Mouse (Mus musculus): ENCODE measurements around the gene Mest.

The Mest gene

GRCm38 (mm10) chr6:30709115-30709514 lies 14.2 kb upstream of the Mest start:
- DNase-seq (ENCODE audit: low spot score) = no peak

- DNase-seq (ENCODE audit: low spot score) = no peak
Measured at GRCm38 (mm10) chr6:30710371-30711364, 12.7 kb upstream of the Mest start.

GRCm38 (mm10) chr6:30711365-30711763 lies 12.0 kb upstream of the Mest start:
- no peak for DNase-seq (ENCODE audit: low spot score)

GRCm38 (mm10) chr6:30712484-30712883 lies 10.9 kb upstream of the Mest start:
- DNase-seq (ENCODE audit: low spot score) = no peak

GRCm38 (mm10) chr6:30713455-30713854 lies 9.9 kb upstream of the Mest start:
- DNase-seq (ENCODE audit: low spot score) = no peak

GRCm38 (mm10) chr6:30713896-30714295 lies 9.5 kb upstream of the Mest start:
- no peak for DNase-seq (ENCODE audit: low spot score)

GRCm38 (mm10) chr6:30714891-30715471 lies 8.4 kb upstream of the Mest start:
- no peak for DNase-seq (ENCODE audit: low spot score)

GRCm38 (mm10) chr6:30716796-30717195 lies 6.6 kb upstream of the Mest start:
- no peak for DNase-seq (ENCODE audit: low spot score)

GRCm38 (mm10) chr6:30722385-30723164 lies 772 bp upstream of the Mest start:
- DNase-seq (ENCODE audit: low spot score) = no peak

GRCm38 (mm10) chr6:30730301-30730971 lies 7.1 kb downstream of the Mest start:
- DNase-seq (ENCODE audit: low spot score) = no peak

GRCm38 (mm10) chr6:30732571-30733130 lies 9.3 kb downstream of the Mest start:
- no peak for DNase-seq (ENCODE audit: low spot score)

GRCm38 (mm10) chr6:30734465-30734864 lies 11.1 kb downstream of the Mest start:
- DNase-seq (ENCODE audit: low spot score) = no peak

- DNase-seq (ENCODE audit: low spot score) = no peak
Measured at GRCm38 (mm10) chr6:30734988-30735727, 11.8 kb downstream of the Mest start.

- no peak for DNase-seq (ENCODE audit: low spot score)
Measured at GRCm38 (mm10) chr6:30735728-30736371, 12.5 kb downstream of the Mest start.

- no peak for DNase-seq (ENCODE audit: low spot score)
Measured at GRCm38 (mm10) chr6:30736372-30736762, 13.0 kb downstream of the Mest start.

GRCm38 (mm10) chr6:30736864-30737547 lies 13.7 kb downstream of the Mest start:
- DNase-seq (ENCODE audit: low spot score) = no peak

GRCm38 (mm10) chr6:30737548-30738463 lies 14.5 kb downstream of the Mest start:
- no peak for DNase-seq (ENCODE audit: low spot score)

GRCm38 (mm10) chr6:30738464-30739006 lies 15.2 kb downstream of the Mest start:
- DNase-seq (ENCODE audit: low spot score) = no peak
